Mouse (Mus musculus): ENCODE measurements at regions not wholly inside any gene's neighbourhood (a gene's known extent, or its start where the extent isn't known, plus 50 kb on each side); places are given as distances from the start of the nearest gene placed in this dataset.

DNA sequence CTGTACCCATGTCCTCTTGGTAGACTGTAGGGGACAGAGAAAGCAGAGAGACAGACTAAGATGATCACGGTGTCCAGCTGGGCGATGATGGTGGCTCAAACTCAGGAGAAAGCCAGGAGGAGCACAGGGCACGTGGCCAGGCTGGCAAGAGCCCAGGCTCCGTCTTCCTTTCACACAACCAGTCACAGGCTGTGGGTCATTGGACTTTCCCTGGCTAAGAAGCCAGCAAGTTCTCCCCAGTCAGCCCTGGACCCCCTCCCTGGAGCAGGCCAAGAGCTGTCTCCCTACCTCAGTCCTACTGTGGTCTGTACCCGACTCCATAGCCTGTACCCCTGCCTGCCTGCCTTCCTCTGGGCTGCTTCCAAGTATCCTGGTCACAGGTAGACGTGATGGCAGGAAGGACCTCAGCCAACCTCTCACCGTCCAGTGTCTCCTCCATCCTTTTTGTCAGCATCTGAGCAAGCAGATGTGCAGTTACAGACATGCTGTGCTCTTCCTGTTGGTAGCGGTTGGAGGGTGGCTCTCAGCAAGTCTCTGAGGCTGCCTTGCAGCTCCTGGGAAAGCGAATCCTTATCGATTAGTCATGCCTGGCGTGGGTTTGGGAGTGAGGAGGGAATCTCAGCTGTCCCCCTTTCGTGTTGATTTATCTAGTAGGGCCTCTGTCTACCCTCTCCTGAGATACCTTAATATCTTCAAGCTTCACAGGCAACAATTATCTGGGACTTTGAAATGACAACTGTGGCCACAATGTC lies 63.4 kb upstream of the Tmem189 start:
- H3K27ac ChIP-seq (ENCODE audit: poor library complexity, severe bottlenecking): no peak overlapping the region
- 70% methylated on average over 12 of the region's 12 CpGs for WGBS
- ATAC-seq (ENCODE audit: insufficient number of reproducible peaks, low FRiP score): no peak
- no peak overlapping the region for H3K4me3 ChIP-seq
- no peaks in the 10 kb centered on the region for H3K9me3 ChIP-seq (replicated peaks)
- no peaks in the 10 kb centered on the region for H3K27me3 ChIP-seq (replicated peaks)
- H3K9ac ChIP-seq: no peak overlapping the region
- H3K4me2 ChIP-seq: no peak overlapping the region
- peaks cover 28% of the 10 kb centered on the region for H3K4me1 ChIP-seq (replicated peaks)
- no peaks in the 10 kb centered on the region for H3K36me3 ChIP-seq

DNA sequence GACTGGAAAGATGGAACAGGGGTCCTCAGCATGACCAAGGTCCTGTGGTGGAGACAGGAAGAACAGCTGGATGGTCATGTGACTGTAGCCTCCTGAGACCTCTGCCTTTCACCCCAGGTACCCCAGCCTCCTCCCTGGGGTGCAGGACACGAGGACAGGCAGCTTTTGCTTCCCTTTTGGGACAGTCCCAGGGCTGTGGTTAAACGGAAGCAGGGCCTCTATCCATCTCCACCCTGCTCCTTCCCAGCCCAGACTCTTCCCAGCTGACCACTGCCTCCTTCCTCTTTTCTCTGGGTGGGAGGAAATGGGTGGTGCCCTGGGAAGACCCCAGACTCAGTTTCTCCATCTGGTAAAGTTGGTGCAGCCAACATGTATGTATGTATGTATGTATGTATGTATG lies 62.0 kb upstream of the Tmem189 start:
- H3K27ac ChIP-seq (ENCODE audit: poor library complexity, severe bottlenecking): no peak overlapping the region
- peaks cover 28% of the 10 kb centered on the region for H3K4me1 ChIP-seq (replicated peaks)
- H3K4me3 ChIP-seq: no peak overlapping the region
- H3K4me2 ChIP-seq: no peak overlapping the region
- no peaks in the 10 kb centered on the region for H3K9me3 ChIP-seq (replicated peaks)
- 75% methylated on average over 2 of the region's 2 CpGs for WGBS
- H3K36me3 ChIP-seq: no peaks in the 10 kb centered on the region
- no peaks in the 10 kb centered on the region for H3K27me3 ChIP-seq (replicated peaks)
- ATAC-seq (ENCODE audit: insufficient number of reproducible peaks, low FRiP score): no peak
- no peak overlapping the region for H3K9ac ChIP-seq

DNA sequence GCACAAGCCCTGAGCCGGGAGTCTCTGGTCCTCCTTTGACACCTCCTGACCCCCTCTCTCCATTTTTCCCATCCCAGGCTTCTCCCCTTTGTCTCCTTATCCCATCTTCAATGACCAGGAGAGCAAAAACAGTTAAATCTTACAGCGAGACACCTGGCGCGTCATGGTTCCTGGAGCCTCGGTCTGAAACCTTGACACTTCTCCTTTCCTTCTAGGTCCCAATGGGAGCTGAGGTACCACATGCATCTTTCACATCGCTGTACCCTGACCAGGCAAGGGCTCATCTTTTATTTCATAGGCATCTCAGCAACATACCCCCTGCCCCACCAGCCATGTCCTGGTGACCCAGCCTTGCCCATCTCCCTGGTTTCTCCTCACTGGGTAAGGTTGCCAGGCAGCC lies 58.7 kb upstream of the Tmem189 start:
- no peak overlapping the region for H3K9ac ChIP-seq
- H3K36me3 ChIP-seq: no peaks in the 10 kb centered on the region
- no peak overlapping the region for H3K4me2 ChIP-seq
- ATAC-seq (ENCODE audit: insufficient number of reproducible peaks, low FRiP score): no peak
- H3K9me3 ChIP-seq (replicated peaks): no peaks in the 10 kb centered on the region
- H3K27me3 ChIP-seq (replicated peaks): no peaks in the 10 kb centered on the region
- 90% methylated on average over 6 of the region's 6 CpGs for WGBS
- H3K4me3 ChIP-seq: no peak overlapping the region
- H3K27ac ChIP-seq (ENCODE audit: poor library complexity, severe bottlenecking): no peak overlapping the region
- H3K4me1 ChIP-seq (replicated peaks): peaks cover 44% of the 10 kb centered on the region

GRCm38 (mm10) chr2:167747164-167747843 lies 57.7 kb upstream of the Tmem189 start:
- Histone ChIP-seq H3K4me1 (replicated peaks) (peaks cover 48% of the 10 kb centered on the region), H3K9ac (0 out of 2 replicates have a peak overlapping the region, but pooled peaks have one; percentile 9), H3K27ac (ENCODE audit: poor library complexity, severe bottlenecking) (no peak overlapping the region), H3K9me3 (replicated peaks) (no peaks in the 10 kb centered on the region), H3K27me3 (replicated peaks) (no peaks in the 10 kb centered on the region), H3K4me2 (no peak overlapping the region), H3K36me3 (no peaks in the 10 kb centered on the region), H3K4me3 (no peak overlapping the region)
- WGBS: 65% methylated on average over 13 of the region's 13 CpGs
- ATAC-seq (ENCODE audit: insufficient number of reproducible peaks, low FRiP score): peak; percentile 31; the same call in 1 of the 2 replicates

- Histone ChIP-seq H3K4me2 (no peak overlapping the region), H3K27me3 (replicated peaks) (no peaks in the 10 kb centered on the region), H3K9ac (no peak overlapping the region), H3K36me3 (no peaks in the 10 kb centered on the region), H3K27ac (ENCODE audit: poor library complexity, severe bottlenecking) (no peak overlapping the region), H3K4me1 (replicated peaks) (peaks cover 48% of the 10 kb centered on the region), H3K9me3 (replicated peaks) (no peaks in the 10 kb centered on the region), H3K4me3 (no peak overlapping the region)
- no peak for ATAC-seq (ENCODE audit: insufficient number of reproducible peaks, low FRiP score)
- WGBS: 90% methylated on average over 4 of the region's 4 CpGs
These were observed 56.7 kb upstream of the Tmem189 start for GRCm38 (mm10) chr2:167746344-167746743.

- H3K4me3 ChIP-seq: no peak overlapping the region
- no peak for ATAC-seq (ENCODE audit: insufficient number of reproducible peaks, low FRiP score)
- H3K9ac ChIP-seq: peak overlapping the region; percentile 29; the same call in 1 of the 2 replicates
- H3K27ac ChIP-seq (ENCODE audit: poor library complexity, severe bottlenecking): no peak overlapping the region
- 66% methylated on average over 6 of the region's 6 CpGs for WGBS
- H3K27me3 ChIP-seq (replicated peaks): no peaks in the 10 kb centered on the region
- no peaks in the 10 kb centered on the region for H3K9me3 ChIP-seq (replicated peaks)
- H3K4me1 ChIP-seq (replicated peaks): peaks cover 54% of the 10 kb centered on the region
- H3K4me2 ChIP-seq: no peak overlapping the region
- H3K36me3 ChIP-seq: no peaks in the 10 kb centered on the region
These were observed 55.8 kb upstream of the Tmem189 start for GRCm38 (mm10) chr2:167745409-167745808.

GRCm38 (mm10) chr2:167744080-167744479 lies 54.5 kb upstream of the Tmem189 start:
- no peak for ATAC-seq (ENCODE audit: insufficient number of reproducible peaks, low FRiP score)
- no peak overlapping the region for H3K9ac ChIP-seq
- peaks cover 57% of the 10 kb centered on the region for H3K4me1 ChIP-seq (replicated peaks)
- 21% methylated on average over 1 of the region's 1 CpGs for WGBS
- no peak overlapping the region for H3K4me2 ChIP-seq
- peak overlapping the region; percentile 17; the same call in 1 of the 2 replicates for H3K27ac ChIP-seq (ENCODE audit: poor library complexity, severe bottlenecking)
- H3K4me3 ChIP-seq: no peak overlapping the region
- no peaks in the 10 kb centered on the region for H3K36me3 ChIP-seq
- H3K27me3 ChIP-seq (replicated peaks): no peaks in the 10 kb centered on the region
- H3K9me3 ChIP-seq (replicated peaks): no peaks in the 10 kb centered on the region

DNA sequence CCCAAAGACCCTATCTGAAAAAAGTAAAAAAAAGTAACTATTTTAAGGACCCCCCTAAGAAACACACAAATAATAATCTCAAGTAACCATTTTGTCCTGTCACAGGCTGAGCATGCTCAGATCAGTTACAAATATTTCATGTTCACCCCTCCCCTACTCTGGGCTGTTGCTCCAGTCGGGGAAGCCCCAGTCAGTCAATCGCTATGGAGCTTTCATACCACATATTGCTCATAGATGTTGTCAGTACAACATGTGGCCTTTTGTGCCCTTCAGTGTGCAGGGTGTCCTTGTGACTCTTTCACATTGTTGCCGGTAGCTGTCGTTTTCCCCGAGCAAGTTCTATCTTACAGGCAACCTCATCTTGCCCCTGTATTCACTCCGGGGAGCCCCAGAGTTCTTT lies 52.9 kb upstream of the Tmem189 start:
- Histone ChIP-seq H3K36me3 (no peaks in the 10 kb centered on the region), H3K27me3 (replicated peaks) (no peaks in the 10 kb centered on the region), H3K9ac (no peak overlapping the region), H3K27ac (ENCODE audit: poor library complexity, severe bottlenecking) (no peak overlapping the region), H3K4me1 (replicated peaks) (peaks cover 57% of the 10 kb centered on the region), H3K4me2 (no peak overlapping the region), H3K4me3 (no peak overlapping the region), H3K9me3 (replicated peaks) (no peaks in the 10 kb centered on the region)
- ATAC-seq (ENCODE audit: insufficient number of reproducible peaks, low FRiP score): no peak
- WGBS: 63% methylated on average over 6 of the region's 6 CpGs

DNA sequence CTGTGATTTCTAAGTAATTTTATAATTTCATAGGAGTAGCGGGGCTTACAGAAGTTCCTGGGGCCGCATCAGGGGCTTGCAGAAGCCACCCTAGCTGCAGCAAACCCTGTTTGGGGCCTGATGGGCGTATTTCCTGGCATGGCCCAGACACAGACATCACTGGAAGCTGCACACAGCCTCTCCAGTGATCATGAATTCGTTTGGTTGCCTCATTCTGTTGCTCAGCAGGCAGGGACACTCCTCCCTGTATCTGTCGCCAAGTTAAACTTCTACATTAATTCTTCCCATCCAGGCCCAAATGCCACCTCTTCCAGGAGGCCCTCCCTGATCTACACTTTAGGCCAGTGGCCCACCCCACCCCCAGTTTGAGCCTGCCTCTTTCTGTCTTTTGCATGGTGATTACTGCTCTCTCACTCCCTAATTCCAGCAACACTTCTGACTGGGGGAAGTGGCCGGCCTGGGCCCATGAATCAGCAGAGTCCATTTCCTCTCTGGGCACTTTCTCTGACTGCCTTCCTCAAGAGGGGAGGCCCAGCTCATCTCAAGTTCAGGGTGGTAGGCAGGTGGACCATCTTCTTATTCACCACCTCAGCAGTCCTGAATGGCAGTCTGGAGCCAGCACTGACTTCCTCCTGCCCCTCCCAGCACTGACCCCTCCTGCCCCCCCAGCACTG lies 51.0 kb upstream of the Tmem189 start:
- Histone ChIP-seq H3K9ac (no peak overlapping the region), H3K27me3 (replicated peaks) (no peaks in the 10 kb centered on the region), H3K9me3 (replicated peaks) (no peaks in the 10 kb centered on the region), H3K4me2 (no peak overlapping the region), H3K4me3 (no peak overlapping the region), H3K36me3 (no peaks in the 10 kb centered on the region), H3K4me1 (replicated peaks) (peaks cover 40% of the 10 kb centered on the region), H3K27ac (ENCODE audit: poor library complexity, severe bottlenecking) (no peak overlapping the region)
- ATAC-seq (ENCODE audit: insufficient number of reproducible peaks, low FRiP score): no peak
- WGBS: 58% methylated on average over 6 of the region's 6 CpGs

Data from heart, embryonic 12.5 days (tissue).